Mouse (Mus musculus) WW6 (cell line): ENCODE data around the gene Rnaseh2a.

Experiments used
- DNase-seq: peaks from one replicate; pipeline ENCODE4 v3.0.0-alpha.2; 2013; ENCODE audit warnings: low read depth, low spot score

Rnaseh2a gene

DNA sequence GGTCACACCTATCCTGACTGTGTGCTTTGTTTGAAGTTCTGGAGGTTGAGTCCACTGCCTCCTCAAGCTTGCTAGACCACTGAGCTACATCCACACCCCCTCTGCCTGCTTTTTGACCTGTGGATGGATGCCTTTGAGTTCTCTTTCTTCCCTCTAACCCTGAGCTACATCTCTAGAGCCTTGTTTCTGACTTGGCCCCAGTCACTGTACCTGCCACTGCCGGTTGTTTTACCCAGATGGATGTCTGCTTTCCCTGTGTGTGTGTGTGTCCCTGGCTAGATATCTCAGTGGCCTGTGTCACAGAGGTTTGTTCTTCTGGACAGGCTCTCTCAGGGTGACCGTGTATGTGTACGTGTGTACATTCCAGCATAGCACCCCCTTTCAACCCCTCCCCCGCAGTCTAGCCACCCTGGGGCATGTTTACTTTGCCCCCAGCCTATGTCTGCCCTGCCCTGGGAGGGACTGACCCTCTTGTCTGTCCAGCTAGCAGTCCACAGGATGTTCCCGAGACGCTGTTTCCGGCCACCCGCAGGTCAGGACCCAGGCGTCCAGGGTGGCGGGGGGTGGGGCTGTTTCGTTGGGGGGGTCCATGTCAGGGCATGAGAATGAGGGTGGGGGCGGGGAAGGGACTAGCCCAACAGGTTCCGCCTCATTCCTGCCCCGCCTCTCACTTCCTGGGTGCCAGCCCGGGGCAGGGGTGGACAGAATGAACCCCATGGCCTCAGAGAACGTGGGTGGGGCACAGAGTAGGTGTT is 14.9 kb upstream of the Rnaseh2a start:
- DNase-seq, result no peak

DNA sequence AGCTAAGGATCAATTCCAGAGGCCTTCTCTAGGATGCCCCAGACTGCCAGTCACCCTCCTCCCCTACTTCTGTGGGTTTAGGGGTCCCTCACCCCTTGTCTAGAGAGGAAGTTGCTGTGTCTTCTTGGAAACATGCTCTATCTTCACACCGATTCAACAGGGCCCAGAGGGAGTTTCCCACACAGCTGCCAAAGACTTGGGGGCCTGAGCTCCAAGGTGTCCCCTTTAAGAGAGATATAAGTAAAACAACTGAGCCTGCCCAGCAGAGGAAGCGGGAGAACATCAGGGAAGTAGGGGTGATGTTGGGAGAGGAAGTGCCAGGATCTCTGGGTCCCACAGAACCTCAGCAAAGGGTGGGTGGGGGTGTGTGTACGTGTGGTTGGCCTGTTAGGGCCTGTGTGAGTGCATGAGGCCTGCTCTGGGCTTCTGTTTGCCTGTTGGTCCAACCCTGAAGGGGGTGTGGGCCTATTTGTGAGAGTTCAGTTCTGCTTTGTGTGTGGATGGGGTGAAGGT is 13.0 kb upstream of the Rnaseh2a start:
- no peak for DNase-seq

DNA sequence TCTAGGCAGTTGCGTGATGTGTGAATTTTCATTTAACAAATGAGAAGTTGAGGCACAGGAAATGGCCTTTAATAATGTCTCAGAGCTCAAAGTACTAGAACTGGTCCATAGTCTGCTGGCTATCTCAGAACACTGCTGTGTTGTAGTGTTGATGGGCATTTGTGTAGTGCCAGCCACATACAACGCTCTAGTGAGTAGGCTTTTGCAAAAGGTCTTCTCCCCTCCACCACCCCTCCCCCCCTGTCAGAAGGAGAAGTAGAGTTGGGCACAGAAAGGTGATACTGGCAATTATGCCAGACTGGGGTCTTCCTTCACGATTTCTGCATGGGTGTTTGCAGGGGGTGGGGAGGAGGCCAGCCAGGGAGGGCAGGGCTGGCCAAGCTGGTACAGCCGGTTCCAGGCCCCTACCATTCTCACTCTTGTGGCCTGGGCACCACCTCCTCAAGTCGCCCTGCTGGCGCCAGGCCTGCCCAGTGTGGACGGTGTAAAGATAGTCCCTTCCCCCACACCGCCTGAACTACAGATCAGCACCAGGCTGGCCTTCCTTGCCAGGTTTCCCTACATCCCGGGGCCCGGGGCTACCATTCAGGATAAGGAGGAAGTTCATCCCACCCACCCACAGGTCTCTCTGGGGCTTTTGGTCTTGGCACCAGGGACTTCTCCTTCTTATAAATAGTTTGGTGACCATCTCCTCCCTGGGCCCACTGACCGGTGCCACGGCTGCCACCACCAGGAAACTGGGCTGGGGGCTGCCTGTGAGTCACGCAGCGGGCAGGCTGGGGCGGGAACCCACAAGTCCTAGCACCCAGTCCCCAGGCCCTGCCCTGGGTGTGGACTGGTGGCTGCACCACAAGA is 12.3 kb upstream of the Rnaseh2a start:
- DNase-seq, result no peak

- no peak for DNase-seq
These were observed 11.2 kb upstream of the Rnaseh2a start for GRCm38 (mm10) chr8:84980622-84981358.

- no peak for DNase-seq
These were observed 10.2 kb upstream of the Rnaseh2a start for GRCm38 (mm10) chr8:84979599-84980421.

- no peak for DNase-seq
These were observed 8.8 kb upstream of the Rnaseh2a start, which contains the start of gene Junb for GRCm38 (mm10) chr8:84978248-84978940. TSS of gene Junb (minus strand) at chr8:84978718.

DNA sequence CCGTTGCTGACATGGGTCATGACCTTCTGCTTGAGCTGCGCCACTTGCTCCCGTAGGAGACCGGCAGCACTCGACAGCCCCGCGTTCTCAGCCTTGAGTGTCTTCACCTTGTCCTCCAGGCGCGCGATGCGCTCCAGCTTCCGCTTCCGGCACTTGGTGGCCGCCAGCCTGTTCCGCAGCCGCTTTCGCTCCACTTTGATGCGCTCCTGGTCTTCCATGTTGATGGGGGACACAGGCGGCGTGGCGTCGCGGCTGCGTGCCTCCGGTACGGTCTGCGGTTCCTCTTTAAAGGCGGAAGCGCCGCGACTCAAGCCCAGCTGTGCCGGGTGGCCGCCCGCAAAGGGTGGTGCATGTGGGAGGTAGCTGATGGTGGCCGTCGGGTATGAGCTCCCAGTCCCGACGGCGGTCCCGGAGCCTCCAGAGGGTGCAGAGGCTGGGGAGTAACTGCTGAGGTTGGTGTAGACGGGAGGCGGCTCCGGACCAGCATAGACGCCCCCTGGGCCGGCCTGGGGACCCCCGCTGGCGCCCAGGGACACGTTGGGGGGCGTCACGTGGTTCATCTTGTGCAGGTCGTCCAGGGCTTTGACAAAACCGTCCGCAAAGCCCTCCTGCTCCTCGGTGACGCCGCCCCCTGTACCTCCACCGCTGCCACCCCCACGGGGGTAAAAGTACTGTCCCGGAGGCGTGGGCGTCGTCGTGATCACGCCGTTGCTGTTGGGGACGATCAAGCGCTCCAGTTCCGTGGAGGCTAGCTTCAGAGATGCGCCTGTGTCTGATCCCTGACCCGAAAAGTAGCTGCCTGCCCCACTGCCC is 8.1 kb upstream of the Rnaseh2a start:
- no peak for DNase-seq

DNA sequence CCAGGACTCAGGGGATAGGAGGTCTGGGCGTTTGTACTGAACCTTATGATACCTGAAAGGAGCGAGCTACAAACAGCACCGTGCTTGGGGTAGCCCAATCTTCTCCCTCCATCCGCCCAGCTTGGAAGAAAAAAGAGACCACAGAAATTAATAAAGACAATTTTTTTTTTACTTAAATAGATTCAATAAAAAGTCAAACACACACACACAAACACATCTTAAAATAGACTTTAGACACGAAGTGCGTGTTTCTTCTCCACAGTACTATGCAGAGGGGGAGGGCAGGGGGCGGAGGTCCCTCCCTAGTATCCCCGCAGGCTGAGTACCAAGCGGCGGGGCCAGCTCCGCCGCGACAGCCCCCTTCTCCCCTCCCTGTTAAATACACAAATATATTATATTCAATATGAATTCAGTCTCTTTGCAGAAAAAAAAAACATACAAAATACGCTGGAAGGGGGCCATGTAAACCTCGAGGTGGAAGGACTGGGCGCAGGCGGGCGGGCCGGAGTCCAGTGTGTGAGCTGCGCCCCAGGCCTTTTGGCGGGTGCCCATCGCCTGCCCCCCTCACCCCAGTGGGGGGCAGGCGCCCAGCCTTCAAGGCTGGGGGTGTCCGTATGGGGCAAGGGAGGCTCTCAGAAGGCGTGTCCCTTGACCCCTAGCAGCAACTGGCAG is 7.3 kb upstream of the Rnaseh2a start:
- DNase-seq, result no peak

GRCm38 (mm10) chr8:84976031-84976762 is 6.6 kb upstream of the Rnaseh2a start:
- no peak for DNase-seq

GRCm38 (mm10) chr8:84975434-84975833 is 5.9 kb upstream of the Rnaseh2a start:
- no peak for DNase-seq

DNA sequence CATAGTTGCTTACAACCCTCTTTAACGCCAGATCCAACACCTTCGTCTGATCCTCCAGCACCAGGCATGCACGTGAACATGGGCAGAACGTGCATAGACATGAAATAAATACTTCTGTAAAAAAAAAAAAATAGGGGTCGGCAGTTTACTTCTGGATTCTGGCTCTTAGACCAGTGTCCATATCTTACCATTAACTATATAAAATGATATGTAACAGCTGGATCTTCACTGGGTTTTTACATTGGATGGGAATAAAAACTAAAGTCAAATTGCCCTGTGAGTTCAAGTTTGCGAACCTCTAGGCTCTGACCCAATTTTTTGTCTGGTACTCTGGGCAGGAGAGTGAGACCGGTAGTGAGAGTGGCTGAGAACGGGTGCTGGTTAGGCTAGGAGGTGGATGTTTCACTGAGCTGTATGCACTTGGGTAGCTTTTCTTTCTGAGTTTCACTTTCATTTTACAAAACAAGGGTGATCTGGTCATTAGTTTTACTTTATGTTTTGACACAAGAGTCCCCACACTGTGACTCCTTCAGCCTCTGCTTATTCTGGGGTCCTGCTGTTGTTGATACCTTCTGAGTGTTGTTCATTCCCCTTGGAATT is 5.1 kb upstream of the Rnaseh2a start:
- no peak for DNase-seq

DNA sequence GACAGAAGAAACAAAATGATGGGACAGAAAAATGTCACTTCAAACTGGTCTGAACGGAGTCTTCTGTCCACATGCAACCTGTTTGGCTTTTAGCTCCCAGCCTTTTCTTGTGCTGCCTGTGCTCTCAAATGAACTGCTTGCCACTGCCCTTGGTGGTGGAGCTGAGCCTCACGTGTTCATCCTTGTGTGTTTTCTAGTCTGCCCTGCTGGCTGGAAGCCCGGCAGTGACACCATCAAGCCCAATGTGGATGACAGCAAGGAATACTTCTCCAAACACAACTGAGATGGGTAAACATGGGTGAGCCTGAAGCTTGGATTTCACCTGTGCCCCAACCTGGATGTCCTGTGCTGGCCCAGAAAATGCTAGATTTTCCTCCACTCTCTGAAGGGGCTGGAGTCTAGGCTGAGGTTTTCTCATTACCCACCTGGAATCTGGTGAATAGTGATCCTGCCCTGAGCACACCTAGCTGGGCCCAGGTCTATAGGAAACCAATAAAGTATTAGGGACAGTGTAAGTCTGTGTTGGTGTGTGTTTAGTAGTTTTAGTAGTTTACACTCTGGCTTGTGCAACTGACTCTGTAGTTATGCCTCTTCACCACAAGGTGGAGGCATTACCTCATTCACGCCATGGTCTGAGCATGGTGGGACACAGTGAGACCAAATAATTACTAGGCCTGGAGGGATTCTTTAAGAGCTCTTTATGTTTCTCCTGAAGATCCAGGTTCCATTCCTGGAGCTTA is 4.4 kb upstream of the Rnaseh2a start:
- DNase-seq, result no peak

DNA sequence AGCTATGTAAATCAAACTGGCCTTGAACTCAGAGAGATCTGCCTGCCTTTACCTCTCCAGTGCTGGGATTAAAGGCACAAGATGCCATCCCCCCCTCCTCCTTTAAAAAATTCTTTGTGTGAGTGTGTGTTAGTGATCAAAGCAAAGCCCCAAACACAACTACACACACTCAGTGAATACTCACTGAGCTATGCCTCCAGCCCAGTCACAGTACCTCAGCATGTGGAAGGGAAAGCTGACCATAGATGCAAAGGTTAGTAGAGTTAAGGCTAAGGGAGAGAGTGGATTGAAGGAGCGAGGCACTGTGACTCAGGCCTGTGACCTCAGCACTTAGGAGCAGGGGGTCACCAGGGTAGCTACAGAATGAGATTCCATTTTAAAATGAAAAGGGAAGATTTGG is 3.5 kb upstream of the Rnaseh2a start:
- no peak for DNase-seq

- no peak for DNase-seq
These were observed 1.3 kb upstream of the Rnaseh2a start for GRCm38 (mm10) chr8:84970913-84971312.

DNA sequence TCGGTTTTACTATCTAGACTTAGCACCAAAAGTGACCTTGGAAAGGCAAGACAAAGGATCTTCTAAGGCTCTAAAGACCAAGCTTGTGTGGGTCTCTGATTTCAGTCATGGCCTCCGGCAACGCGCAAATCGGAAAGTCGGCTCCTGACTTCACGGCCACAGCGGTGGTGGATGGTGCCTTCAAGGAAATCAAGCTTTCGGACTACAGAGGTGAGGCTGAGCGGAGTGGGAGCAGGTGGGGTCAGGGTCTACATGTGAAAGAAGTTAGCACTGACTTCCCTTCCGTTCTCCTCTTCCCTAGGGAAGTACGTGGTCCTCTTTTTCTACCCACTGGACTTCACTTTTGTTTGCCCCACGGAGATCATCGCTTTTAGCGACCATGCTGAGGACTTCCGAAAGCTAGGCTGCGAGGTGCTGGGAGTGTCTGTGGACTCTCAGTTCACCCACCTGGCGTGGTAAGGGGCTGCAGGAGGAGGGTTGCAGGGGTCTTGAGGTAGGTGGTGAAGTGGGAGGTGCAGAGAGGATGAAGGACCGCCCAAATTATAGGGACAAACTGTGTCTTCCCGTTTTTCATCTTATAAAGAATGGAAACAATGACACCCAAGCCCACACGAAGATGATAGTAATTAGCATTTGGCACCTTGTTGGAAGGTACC is 696 bp upstream of the Rnaseh2a start:
- DNase-seq, result no peak

DNA sequence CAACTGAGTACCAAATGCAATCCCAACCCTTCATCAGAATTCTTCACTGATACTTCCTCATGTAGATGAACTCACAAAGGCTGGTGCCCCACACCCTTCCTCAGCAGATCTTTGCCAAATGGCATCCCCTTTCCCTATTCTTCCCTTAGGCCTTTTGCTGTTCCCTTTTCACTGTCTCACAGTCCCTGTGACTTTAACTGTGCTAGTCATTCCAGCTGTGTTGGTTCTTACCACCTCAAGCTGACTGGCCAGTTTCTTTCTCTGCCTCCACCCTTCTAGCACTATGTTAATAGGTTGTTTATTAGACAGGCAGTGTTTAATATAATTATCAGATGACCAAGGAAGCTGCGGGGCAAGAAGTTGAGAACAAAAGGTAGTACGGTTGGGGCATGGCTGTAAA is 917 bp downstream of the Rnaseh2a start:
- DNase-seq, result no peak
